Mouse (Mus musculus): ENCODE data around the gene Nhp2.
"Not testable (repeated sequence)": the region's sequence is repeated elsewhere in the genome, so short reads cannot be mapped to it uniquely, and the experiment has no call there.

The Nhp2 gene

GRCm38 (mm10) chr11:51607096-51607738, 12.3 kb upstream of the Nhp2 start:
- no peak for DNase-seq

DNA sequence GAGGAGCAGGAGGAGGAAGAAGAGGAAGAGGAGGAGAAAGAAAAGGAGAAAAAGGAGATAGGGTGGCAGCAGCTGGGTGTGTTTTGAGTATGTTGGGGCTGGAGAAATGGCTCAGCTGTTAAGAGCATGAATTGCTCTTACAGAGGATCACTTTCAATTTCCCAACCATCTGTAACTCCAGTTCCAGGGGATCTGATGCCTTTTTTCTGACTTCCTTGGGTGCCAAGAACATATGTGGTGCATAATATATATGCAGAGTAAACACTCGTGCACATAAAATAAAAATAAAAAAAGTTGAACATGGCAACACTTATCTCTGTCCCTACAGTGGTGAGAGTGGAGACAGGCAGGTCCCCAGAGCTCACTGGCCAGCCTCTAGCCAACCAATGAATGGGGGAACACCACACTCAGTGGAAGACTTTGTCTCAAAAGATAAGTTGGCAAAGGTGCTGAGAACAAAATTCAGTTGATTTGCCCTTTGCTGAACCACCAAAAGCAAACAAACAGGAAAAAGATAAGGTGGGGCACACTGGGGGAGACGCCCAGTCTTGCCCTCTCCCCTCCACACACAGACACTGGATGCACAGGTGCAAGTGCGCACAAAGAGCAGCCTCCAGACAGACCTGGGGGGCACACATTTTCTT, 10.1 kb upstream of the Nhp2 start:
- no peak for DNase-seq

DNA sequence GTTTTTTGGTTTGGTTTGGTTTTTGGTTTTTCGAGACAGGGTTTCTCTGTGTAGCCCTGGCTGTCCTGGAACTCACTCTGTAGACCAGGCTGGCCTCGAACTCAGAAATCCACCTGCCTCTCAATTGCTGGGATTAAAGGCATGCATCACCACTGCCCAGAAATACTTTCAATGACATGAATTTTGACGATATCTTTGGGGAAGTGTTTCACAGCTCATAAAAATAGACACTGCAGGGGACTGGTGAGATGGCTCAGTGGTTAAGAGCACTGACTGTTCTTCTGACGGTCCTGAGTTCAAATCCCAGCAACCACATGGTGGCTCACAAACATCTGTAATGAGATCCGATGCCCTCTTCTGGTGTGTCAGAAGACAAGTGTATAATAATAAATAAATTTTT, 9.6 kb upstream of the Nhp2 start:
- not testable (repeated sequence) for DNase-seq

DNA sequence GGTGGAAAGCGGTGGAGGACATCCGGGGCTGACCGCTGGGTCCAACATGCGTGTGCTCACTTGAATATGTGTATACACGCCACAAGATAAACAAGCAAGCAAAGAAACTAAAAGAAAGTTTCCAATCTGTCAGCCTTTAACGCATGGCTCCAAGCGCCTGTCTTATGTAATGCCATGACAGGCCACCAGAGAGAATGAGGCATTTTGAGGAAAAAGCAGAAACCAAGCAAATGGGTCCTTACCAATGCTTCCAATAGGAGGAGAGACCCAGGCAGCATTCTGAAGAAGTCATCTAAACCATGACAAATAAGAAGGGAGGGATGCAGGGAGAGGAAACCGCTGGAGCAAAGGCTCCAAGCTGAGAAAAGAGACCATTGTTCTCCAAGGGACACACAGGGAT, 5.3 kb upstream of the Nhp2 start:
- DNase-seq = no peak

DNA sequence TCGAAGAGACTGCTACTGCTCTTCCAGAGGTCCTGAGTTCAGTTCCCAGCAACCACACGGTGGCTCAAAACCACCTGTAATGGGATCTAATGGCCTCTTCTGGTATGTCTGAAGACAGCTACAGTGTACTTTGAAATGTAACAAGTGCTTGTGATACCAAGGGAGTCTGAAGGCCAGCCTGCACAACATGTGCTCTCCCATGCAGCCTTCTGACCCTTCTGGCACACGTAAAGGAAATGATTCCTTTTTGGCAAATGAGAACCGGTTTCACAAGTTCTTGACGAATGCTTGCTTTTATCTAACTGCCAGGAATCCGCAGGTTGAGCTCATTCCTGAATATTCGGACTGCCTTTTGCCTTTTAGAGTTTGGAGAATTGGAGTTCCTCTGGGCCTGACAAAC, 4.4 kb upstream of the Nhp2 start:
- peak; percentile 44 for DNase-seq

DNA sequence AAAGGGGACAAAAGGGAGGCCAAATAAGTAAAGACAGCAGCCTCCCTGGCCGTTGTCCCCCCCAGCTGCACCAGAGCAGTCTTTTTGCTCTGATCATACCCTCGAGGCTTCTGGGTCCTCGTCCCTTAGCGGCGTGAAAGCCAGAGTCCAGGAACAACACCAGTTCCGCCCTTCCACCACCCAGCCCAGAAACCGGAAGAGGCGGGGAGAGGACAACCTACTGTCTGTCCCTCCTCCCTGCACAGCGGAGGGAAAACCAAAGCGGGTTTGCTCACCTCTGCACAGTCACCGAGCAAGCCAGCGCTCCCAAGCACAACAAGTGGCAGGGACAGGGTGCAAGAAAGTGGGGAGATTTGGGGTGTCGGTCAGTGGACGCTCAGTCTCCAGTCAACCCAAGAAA, 3.9 kb upstream of the Nhp2 start:
- peak; percentile 84 for DNase-seq

- not testable (repeated sequence) for DNase-seq
Measured at GRCm38 (mm10) chr11:51616113-51616512, 3.4 kb upstream of the Nhp2 start.

DNA sequence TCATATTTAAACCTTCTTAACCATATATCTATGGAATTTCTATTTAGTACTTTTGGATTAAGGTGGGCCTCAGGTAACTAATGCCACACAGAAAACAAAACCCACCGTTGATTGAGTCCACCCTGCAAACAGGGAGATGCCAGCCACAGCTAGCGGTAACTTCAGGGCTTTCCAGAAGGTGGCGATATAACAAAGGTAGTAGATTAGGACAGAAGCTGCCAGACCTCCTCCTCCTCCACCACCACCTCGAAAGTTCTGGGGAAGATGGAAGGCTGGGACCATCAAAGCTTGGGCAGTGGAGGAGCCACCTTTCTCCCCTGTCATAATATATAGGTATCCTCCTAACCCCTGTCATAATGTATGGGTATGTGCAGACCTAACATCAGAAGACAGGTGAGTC, 1.8 kb upstream of the Nhp2 start:
- peak; percentile 89 for DNase-seq

DNA sequence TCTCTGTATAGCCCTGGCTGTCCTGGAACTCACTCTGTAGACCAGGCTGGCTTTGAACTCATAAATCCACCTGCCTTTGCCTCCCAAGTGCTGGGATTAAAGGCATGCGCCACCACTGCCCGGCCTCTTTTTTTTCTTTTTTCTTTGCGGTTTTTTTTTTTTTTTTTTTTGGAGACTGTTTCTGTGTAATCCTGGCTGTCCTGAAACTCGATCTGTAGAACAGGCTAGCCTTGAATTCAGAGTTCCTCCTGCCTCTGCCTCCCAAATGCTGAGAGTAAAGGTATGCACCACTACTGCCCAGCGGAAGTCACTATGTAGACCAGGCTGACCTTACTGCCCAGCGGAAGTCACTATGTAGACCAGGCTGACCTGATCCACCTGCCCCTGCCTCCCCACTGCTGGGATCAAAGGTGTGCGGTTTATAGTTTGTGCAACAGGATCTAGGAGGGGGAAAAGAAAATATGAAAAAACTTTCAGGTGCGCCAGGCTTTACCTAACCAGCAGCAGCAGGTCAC, 584 bp upstream of the Nhp2 start:
- DNase-seq = no peak

DNA sequence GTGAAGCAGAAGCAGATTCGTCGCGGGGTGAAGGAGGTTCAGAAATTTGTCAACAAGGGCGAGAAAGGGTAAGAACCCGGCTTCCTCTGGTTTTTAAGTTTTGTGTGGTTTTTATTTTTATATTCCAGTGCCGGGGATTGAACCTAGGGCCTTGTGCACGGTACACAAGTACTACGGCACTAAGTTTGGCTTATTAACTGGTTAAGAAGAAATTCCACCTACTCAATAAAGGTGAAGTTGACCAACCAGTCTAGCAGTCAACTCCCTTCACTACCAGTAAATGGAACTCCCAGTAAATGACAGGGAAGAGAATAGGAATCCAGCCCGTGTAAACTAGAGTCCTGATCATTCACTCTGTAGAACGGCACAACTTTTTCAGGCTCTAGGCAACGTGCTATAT, 549 bp downstream of the Nhp2 start:
- DNase-seq = no peak

DNA sequence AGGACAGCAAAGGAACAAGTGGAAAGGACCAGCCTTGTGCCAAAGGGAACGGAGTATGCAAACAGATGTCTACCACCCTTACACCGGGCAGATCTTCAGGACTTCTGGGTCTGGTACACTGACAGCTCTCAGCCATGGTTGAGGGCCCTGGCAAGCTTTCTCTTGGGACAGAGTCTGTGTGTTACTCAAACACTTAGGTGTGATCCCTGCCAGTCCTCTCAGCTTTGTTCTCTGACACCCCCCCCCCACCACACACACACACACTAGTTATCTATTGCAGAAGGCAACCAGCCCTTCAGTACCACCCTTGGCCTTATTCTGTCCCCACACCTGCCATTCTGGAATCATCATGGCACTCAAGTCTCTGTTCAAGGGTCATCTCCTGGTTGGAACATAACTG, 2.2 kb downstream of the Nhp2 start:
- DNase-seq = peak; percentile 68

GRCm38 (mm10) chr11:51622971-51623491, 3.5 kb downstream of the Nhp2 start:
- no peak for DNase-seq

DNA sequence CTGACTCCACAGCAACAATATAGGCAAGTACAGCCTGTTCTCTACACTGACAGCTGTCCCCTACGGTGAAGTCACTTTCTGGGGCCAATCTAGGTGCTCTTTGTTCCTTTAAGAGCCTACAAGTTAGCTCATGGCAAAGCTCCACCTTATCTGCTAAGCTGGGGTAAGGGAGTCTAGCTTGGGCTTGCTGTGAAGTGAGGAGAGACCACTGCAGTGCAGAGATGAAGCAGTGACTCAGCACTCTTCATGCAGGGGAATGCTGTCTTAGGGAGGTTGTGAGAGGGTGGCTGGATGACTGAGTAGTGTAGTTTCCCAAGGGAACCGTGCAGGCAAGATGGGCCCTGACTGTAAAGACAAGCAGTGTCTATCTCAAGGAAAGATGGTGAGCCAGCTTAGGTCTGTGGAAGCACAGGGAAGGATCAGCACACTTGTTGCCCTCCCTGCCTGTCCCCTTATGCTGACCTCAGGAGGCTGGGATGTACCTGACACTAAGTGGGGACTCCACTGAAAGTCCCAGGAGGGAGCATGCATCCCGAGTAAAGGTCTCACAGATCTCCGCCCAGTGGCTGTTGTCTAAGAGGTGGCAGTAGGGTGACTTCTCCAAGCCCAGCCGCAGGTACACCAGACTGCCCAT, 5.8 kb downstream of the Nhp2 start:
- no peak for DNase-seq

DNA sequence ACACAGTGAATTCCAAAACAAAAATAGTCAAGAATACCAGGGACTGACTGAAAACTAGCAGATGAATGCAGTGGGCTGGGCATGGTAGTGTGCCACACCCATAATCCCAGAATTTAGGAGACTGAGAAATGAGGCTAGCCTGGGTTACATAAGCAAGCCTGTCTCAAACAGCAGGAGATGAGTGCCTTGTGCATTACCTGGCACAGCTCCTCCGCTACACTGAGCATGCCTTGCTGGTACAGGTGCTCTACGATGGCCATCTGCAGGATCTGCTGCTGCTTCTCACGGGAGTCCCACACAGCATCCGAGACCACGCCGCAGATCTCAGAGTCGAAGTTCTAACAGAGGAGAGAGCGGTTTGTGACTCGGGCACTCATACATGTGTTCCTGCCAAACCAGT, 7.9 kb downstream of the Nhp2 start:
- no peak for DNase-seq

DNA sequence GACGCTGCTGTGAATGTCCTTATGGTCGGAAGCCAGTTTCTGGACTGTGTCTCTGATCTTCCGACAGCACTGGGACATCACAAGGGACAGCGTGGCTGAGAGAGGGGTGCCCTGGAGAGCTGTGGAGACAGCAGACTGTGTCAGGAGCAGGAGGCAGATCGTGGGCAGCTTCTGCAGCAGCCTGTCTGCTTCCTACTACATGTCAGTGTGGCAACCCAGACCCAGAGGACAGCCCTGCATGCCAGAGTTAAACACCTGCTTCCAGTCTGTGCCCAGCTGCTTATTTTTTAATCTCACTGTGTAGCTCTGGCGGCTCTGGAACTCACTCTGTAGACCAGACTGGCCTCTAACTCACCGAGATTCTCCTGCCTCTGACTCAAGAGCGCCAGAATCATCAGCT, 8.4 kb downstream of the Nhp2 start:
- DNase-seq = no peak

DNA sequence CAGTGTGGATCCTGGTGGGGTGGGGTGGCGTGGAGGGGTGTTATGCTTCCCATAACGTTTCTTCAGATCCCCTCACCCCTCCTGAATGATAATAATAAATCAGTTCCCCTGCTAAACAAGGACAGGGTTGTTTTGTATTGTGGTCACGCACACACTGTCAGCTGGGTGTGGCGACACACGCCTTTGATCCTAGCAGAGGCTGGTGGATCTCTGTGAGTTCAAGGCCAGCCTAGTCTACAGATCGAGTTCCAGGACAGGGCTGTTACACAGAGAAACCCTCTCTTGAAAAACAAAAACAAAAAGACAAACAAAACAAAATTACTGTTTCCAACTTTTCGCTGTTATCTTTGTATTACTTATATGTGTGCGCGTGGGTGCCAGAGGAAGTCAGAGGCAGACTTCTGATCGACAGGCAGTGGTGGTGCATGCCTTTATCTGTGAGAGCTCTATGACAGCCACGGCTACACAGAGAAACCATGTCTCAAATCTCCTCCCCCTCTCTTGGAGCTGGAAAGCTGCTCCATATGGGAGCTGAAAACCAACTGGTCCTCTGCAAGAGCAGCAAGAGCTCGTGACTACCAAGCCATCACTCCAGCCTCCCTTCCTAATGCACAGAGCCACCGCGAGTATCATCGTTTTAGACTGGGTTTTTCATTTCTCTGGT, 10.2 kb downstream of the Nhp2 start:
- no peak for DNase-seq

GRCm38 (mm10) chr11:51632130-51632753, 12.7 kb downstream of the Nhp2 start:
- peak; percentile 49 for DNase-seq

DNA sequence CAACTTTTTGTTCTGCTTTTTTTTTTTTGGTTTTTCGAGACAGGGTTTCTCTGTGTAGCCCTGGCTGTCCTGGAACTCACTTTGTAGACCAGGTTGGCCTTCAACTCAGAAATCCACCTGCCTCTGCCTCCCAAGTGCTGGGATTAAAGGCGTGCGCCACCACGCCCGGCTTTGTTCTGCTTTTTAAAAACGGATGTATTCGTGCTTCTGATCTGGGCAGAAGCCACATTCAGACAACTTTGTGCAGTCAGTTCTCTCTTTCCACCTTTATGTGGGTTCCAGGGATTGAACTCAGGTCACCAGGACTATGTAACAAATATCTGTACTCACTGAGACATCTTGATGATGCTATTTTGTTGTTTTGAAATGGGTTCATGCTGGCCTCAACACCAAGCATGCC, 13.7 kb downstream of the Nhp2 start:
- DNase-seq = not testable (repeated sequence)

- DNase-seq = no peak
Measured at GRCm38 (mm10) chr11:51633721-51634120, 14.2 kb downstream of the Nhp2 start.

DNA sequence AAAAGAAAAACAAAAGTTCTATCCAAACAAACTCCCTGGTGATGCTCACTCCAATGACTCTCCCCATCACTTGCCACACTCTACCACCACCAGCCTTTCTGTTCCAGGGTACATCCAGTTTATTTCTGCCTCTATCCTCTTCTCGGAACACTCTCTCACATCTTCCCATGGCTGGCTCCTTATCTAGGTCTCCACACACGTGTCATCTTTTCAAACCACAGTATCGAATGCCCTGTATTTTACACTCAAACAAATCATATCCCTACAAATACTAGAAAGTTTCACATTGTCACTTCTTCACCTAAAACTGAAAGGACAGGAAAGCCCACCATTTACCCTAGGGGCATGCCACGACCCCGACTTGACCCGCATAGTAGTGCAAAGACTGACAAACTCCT, 15.6 kb downstream of the Nhp2 start:
- no peak for DNase-seq

GRCm38 (mm10) chr11:51635525-51636322, 16.2 kb downstream of the Nhp2 start, which contains the start of gene Rmnd5b:
Gene Rmnd5b (minus strand): TSS chr11:51635896.
- peak; percentile 92 for DNase-seq

DNA sequence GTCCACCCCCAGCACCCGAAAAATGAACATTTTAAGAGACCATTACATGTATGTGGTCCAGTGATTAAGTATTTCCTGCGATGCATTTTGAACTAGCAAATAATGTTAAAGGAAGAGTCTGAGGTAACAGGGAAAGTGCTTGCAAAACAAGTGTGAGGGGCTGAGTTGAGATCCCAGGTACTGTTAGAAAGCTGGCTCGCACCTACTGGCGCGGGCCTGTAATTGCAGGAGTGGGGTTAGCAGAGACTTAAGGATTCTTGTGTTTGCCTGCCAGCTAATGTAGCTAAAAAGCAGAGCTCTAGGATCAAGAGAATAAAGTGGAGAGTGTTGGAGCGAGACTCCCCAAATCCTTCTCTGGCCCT, 16.8 kb downstream of the Nhp2 start:
- peak; percentile 82 for DNase-seq
